Mouse (Mus musculus): ENCODE measurements at regions not wholly inside any gene's neighbourhood (a gene's known extent, or its start where the extent isn't known, plus 50 kb on each side); places are given as distances from the start of the nearest gene placed in this dataset.
A peak's percentile ranks its signal among the peaks of the same experiment; 100 is the strongest.

DNA sequence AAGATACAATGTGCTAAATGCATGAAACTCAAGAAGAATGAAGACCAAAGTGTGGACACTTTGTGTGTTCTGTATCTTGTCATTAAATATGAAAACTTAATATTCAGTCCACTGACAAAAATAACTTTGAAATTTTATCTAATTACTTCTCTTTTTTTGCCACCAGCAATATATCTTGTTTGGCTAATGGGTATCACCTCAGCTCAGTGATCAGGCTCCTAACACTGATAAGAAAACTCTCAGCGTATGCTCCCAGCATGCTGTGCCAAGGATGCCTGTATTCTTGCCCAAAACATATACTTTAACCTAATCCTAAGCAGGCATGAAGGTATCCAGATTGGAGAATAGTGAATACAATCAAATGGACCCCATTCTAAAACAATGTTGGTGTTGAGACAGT is 53.3 kb upstream of the Ptpn12 start:
- no peak for DNase-seq (ENCODE audit: low read depth, low spot score)

DNA sequence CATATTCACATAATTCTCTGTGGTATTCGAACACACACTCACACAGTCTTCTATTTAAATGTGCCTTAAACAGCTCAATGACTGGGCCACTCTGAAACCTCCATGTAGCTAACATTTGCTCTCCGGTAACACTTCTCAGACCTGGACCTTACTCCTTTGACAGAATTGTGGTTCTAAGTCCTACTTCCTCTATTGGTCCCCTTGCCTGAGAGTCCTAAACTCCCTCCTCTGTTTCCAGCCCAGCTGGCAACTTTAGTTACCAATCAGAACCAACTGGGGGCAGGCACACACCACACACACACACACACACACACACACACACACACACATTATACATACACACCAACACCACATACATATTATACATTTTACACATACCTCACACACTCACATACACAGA is 57.7 kb upstream of the Ptpn12 start:
- no peak for DNase-seq (ENCODE audit: low read depth, low spot score)

DNA sequence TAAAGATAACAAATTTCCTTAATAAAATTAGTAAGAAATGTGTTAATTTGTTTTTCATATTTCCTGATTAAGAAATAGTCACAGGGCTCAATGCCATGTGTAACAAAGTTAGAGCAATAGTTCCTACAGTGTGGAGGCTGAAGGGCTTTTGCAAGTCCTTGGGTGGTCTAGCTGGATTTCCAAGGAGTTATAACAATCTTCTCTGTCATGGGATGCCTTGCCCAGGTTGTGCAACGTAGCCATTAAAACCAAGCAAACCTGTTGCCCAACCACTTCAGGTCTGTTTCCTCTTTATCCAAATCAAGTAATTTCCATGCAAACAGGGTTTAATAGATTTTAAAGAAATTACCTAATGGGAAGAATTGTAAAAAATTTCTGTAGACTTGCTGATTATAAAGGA is 59.8 kb upstream of the Ptpn12 start:
- no peak for DNase-seq (ENCODE audit: low read depth, low spot score)

DNA sequence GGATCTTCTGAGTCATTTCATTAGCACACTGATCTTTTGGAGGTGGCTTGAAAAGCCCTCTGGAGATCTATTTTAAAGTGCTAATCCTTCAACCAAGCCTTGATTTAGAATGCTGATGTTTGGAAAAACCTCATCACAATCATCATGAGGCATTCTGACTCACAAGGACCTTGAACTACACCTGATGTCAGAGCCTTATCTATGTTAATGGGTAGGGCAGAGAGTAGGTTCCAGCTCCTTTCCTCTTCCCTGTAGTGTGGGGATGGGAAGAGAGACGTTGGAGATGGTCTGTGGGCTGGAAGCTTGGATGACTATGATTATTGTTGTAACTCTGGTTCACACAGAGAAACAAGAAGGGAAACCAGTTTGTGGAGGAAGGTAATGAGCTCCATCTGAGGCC is 63.0 kb upstream of the Gsap start:
- DNase-seq (ENCODE audit: low read depth, low spot score), result peak; percentile 11

DNA sequence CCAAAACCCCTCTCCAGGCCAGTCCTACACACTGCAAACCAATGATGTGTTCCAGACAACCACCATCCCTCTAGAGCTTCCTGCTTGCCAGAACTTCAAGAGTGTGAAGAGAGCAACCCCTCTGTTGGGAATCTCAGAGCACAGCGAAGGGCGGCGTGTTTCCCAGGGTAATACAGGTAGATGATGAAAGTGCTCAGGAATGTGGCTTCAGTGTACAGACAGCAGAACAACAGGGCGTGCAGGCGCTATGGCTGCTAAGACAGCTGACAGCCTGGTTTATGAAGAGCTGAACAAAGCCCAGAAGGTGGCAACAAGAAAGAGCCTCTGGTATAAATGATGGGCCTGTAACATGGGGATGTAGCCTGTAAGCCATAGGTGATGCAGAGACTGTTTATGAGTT is 61.0 kb upstream of the Gsap start:
- DNase-seq (ENCODE audit: low read depth, low spot score), result no peak

DNA sequence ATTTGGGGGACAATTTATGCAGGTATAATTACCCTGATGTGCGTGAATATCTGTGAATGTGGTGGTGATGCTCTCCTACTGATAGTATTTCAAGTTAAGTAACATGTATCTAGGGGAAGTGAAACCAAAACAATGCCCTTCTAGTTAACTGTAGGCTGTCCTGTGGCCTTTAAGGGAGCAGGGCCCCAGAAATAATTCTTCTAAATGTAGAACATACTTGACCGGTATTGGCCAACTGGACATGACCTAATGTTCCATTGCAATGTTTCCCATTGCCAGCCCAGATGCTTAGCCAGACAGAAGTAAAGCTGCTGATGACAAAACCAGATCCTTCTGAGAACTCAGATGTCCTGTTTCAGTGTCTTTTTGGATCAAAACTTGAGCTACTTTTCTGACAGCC is 54.9 kb upstream of the Gsap start:
- no peak for DNase-seq (ENCODE audit: low read depth, low spot score)

DNA sequence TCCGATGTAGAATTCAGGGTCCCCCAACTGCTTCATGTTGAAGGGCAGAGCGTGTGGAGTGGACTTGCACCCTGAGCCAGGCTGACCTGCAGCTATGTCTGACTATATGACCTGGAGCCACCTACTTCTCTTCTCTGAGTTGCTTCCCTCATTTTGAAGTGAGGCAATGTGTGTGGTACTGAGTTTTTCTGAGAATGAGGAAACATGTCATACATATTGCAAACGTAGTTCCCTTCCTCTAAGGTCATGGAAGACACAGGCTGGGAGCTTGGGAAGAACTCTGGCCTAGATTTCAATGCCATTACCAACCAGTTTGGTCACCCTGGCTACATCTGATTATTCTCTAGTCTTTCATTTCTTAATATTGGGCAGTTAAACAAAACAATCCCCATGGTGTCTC is 54.1 kb upstream of the Gsap start:
- DNase-seq (ENCODE audit: low read depth, low spot score), result no peak

DNA sequence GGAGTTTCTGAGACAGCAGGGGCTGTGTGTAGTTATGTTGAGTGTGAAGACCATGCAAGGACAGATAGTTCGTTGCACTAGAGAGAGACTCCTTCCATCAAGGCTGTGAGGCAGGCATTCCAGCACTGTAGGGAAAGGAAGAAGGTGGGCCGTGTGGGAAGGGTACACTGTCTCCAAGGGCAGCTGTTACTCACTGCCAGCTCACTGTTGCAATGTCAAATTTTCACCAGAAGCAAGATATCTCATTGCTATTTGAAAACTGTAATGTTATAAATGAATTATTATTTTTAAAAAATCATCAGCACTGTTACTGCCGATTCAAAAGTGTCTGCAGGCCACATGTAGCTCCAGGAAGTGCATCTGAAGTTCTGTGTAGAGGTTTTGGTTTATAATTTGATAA is 50.6 kb upstream of the Gsap start:
- no peak for DNase-seq (ENCODE audit: low read depth, low spot score)

DNA sequence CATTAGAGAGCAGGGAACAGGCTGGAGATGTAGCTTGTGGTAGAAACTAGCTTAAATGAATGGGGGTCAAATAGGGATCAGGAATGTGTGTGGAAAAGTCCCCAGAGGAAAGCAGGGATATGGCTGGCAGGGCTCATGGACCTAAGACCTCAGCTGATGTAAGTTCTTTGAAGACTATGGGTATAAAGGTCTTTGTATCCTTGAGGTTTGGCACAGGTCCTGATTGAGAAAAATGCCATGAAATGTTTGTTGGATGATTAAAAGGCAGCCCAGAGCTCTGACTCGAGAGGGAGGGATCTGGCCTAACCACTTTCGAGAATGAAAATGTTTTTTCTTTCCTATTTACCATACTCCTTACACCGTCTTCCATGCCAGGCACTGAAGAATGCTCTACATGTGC is 50.0 kb upstream of the Gsap start:
- DNase-seq (ENCODE audit: low read depth, low spot score), result no peak
